Mouse (Mus musculus) thymus, adult 2 months (tissue): ENCODE measurements around the gene Zfp36. TPM values are rescaled to one million over a fixed set of nuclear protein-coding genes. Genes with fewer than 3 reads are reported as not detected.

Experiments used
- DNase-seq: peaks from one replicate; pipeline ENCODE4 v3.0.0; 2021
- H3K27ac ChIP-seq: fragments of 200-500 bp; 2 replicates; pipeline ENCODE4 v1.5.1; 2012; ENCODE audit warnings: low read length, control low read depth; ENCODE audit not compliant: control insufficient read depth, insufficient read depth
- H3K27me3 ChIP-seq: fragments of 200-500 bp; 2 replicates; pipeline ENCODE4 v1.6.1; 2012; ENCODE audit warnings: mild to moderate bottlenecking, low read length, moderate library complexity, mixed read lengths; ENCODE audit not compliant: control insufficient read depth, insufficient read depth
- H3K36me3 ChIP-seq: fragments of 200-500 bp; 2 replicates; pipeline ENCODE4 v1.6.1; 2012; ENCODE audit warnings: mild to moderate bottlenecking, low read length, moderate library complexity; ENCODE audit not compliant: control insufficient read depth, insufficient read depth
- H3K4me1 ChIP-seq: fragments of 200-500 bp; replicated peaks from 2 replicates; pipeline ENCODE4 v1.6.1; 2012; ENCODE audit warnings: low read length; ENCODE audit not compliant: control insufficient read depth, insufficient read depth
- H3K4me3 ChIP-seq: fragments of 200-500 bp; 2 replicates; pipeline ENCODE4 v1.5.1; 2012; ENCODE audit warnings: mild to moderate bottlenecking, low read length, control low read depth, moderate library complexity; ENCODE audit not compliant: control insufficient read depth, insufficient read depth
- CTCF ChIP-seq: fragments of 200-500 bp; IDR thresholded peaks from 2 replicates; pipeline ENCODE4 v1.5.1; 2012; ENCODE audit warnings: mild to moderate bottlenecking, control low read depth, low read length, moderate library complexity, borderline replicate concordance; ENCODE audit not compliant: control insufficient read depth, poor library complexity, insufficient read depth; ENCODE audit errors: extremely low read depth
- POLR2A ChIP-seq: fragments of 200-500 bp; IDR thresholded peaks from 2 replicates; pipeline ENCODE4 v1.6.1; 2012; ENCODE audit warnings: mild to moderate bottlenecking, low read length, control low read depth, moderate library complexity; ENCODE audit not compliant: control insufficient read depth, poor library complexity, insufficient read depth; ENCODE audit errors: extremely low read depth
- WGBS: fragments of 180-500 bp; shearing (Covaris S2); methylation state at CpG from one replicate; pipeline ENCODE4 v1.1.7; 2018; 5-methylcytosine and 5-hydroxymethylcytosine counted together
- polyA plus RNA-seq: library from polyadenylated mRNA; depleted of rRNA; stranded (reverse); fragments of >200 nt; gene quantifications from 2 replicates; pipeline ENCODE4 v1.2.3, GENCODE M21; 2012

Gene Zfp36
- polyA plus RNA-seq, 1 experiment = 152 TPM

GRCm38 (mm10) chr7:28384162-28384561 lies 4.1 kb upstream of the Zfp36 start:
- H3K4me3 ChIP-seq = no peak overlapping the region

GRCm38 (mm10) chr7:28383606-28384005 lies 3.6 kb upstream of the Zfp36 start:
- H3K27me3 ChIP-seq = no peaks in the 10 kb centered on the region
- H3K4me3 ChIP-seq = no peak overlapping the region
- no peaks in the 10 kb centered on the region for H3K36me3 ChIP-seq
- H3K27ac ChIP-seq = peak overlapping the region; percentile 98
- 50% methylated on average over 4 of the region's 4 CpGs for WGBS
- H3K4me1 ChIP-seq = peaks cover 63% of the 10 kb centered on the region
- no peak for DNase-seq
- TF ChIP-seq POLR2A (no peak), CTCF (no peak)

More at GRCm38 (mm10) chr7:28384162-28384561, 4.1 kb upstream of the Zfp36 start:
- TF ChIP-seq CTCF (no peak), POLR2A (no peak)
- no peaks in the 10 kb centered on the region for H3K27me3 ChIP-seq
- H3K27ac ChIP-seq = peak overlapping the region; percentile 98
- no peaks in the 10 kb centered on the region for H3K36me3 ChIP-seq
- H3K4me1 ChIP-seq = peaks cover 63% of the 10 kb centered on the region
- 41% methylated on average over 6 of the region's 6 CpGs for WGBS
- peak; percentile 66 for DNase-seq

GRCm38 (mm10) chr7:28382981-28383396 lies 2.9 kb upstream of the Zfp36 start:
- peak; percentile 67 for DNase-seq
- H3K27ac ChIP-seq = peak overlapping the region; percentile 98
- 0 out of 2 replicates have a peak overlapping the region, but pooled peaks have one; percentile 2 for H3K4me3 ChIP-seq
- peaks cover 3% of the 10 kb centered on the region for H3K36me3 ChIP-seq
- under 1% methylated on average over 11 of the region's 11 CpGs for WGBS
- no peaks in the 10 kb centered on the region for H3K27me3 ChIP-seq
- H3K4me1 ChIP-seq = peaks cover 63% of the 10 kb centered on the region
- TF ChIP-seq CTCF (no peak), POLR2A (peak; percentile 66; the same call in 1 of the 2 replicates)

- peaks cover 8% of the 10 kb centered on the region for H3K36me3 ChIP-seq
- H3K4me1 ChIP-seq = peaks cover 67% of the 10 kb centered on the region
- DNase-seq = no peak
Observed at GRCm38 (mm10) chr7:28382347-28382951, 2.4 kb upstream of the Zfp36 start.

DNA sequence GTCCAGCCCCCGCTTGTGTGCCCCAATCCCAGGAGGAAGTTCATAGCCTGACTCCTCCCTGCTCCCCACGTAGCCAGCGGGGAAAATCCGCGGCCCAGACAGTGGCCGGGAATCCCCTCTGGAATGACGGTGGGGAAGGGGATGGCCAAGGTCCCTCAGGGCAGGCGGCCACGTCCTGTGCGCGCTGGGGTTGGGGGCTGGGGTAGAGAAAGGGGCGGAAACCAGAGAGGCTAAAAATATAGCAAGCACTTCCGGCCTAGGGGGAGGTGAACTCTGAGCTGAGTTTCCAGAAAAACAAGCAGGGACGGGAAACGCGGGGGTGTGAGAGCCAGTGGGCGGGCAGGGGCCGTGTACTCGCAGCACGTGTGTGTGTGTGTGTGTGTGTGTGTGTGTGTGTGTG lies 1.9 kb upstream of the Zfp36 start:
- H3K4me1 ChIP-seq = peaks cover 71% of the 10 kb centered on the region
- under 1% methylated on average over 20 of the region's 20 CpGs for WGBS
- no peaks in the 10 kb centered on the region for H3K27me3 ChIP-seq
- peaks cover 13% of the 10 kb centered on the region for H3K36me3 ChIP-seq
- H3K27ac ChIP-seq = peak overlapping the region; percentile 98
- TF ChIP-seq CTCF = no peak
- peak; percentile 66 for TF ChIP-seq POLR2A
- H3K4me3 ChIP-seq = peak overlapping the region; percentile 42
- peak; percentile 94 for DNase-seq

More at GRCm38 (mm10) chr7:28382347-28382951, 2.4 kb upstream of the Zfp36 start:
- TF ChIP-seq POLR2A (no peak; the same call in 1 of the 2 replicates), CTCF (no peak)
- Histone ChIP-seq H3K27me3 (no peaks in the 10 kb centered on the region), H3K27ac (peak overlapping the region; percentile 98), H3K4me3 (peak overlapping the region; percentile 39)
- 0% methylated on average over 10 of the region's 12 CpGs for WGBS

DNA sequence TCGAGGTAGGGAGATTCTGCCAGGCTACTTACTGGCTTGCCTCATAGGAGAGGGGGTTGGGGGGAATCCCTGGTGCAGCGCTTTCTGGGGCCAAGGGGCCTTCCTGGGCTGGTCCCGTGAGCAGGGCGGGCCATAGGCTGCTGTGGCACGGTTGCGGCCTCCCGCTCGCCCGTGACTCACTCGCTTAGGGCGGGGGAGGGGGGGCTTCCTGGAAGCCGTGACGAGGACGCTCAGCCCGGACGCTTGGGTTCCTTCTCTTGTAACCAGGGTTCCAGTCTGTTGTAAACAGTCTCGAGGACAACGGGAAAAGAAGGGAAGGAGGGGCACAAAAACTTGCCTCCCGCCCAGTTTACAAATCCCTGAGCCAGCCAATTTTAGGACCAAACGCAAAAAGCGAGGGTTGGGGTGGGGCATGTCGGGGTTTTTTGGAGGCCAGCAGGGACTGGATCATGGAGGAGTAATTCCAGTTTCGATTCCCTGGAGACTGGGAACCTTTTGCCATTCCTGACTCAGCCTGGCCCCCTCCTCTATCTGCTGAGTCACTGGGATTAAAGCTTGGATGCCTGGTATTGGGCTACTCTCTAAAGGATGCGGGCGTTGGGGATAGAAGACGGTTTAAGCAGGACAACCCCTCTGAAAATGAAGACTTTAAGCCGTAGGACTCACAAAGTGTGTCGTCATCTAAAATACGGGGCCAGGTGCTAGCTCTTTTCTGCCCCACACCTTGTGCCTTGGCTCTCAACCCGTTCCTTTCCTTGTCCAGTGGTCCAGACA lies 1.2 kb upstream of the Zfp36 start:
- Histone ChIP-seq H3K4me3 (peak overlapping the region; percentile 42), H3K4me1 (peaks cover 72% of the 10 kb centered on the region), H3K36me3 (peaks cover 13% of the 10 kb centered on the region), H3K27ac (peak overlapping the region; percentile 98), H3K27me3 (no peaks in the 10 kb centered on the region)
- DNase-seq = peak; percentile 85
- TF ChIP-seq POLR2A = 0 out of 2 replicates have a peak, but pooled peaks have one; percentile 54
- TF ChIP-seq CTCF = no peak
- 1% methylated on average over 30 of the region's 30 CpGs for WGBS
